Mouse (Mus musculus) stomach, postnatal 0 days (tissue): Measurements from ENCODE around the gene Nr1d1. TPM values are rescaled to one million over a fixed set of nuclear protein-coding genes. Genes with fewer than 3 reads are reported as not detected.

ENCODE experiments used
- ATAC-seq: fragments of 200-750 bp; cut with Nextera tagmentation; 2 replicates; pipeline ENCODE4 v1.8.0; 2017; ENCODE audit not compliant: low FRiP score, low TSS enrichment
- DNase-seq: peaks from one replicate; pipeline ENCODE4 v3.0.0-alpha.2; 2016; ENCODE audit warnings: low spot score
- H3K27ac ChIP-seq: fragments of 300-500 bp; sonication (generic); replicated peaks from 2 replicates; pipeline ENCODE4 v1.5.1; 2014; ENCODE audit warnings: mild to moderate bottlenecking, control low read depth
- H3K27me3 ChIP-seq: fragments of 300-500 bp; sonication (generic); 2 replicates; pipeline ENCODE4 v1.6.1; 2014; ENCODE audit warnings: low read length; ENCODE audit not compliant: control insufficient read depth, insufficient read depth
- H3K36me3 ChIP-seq: fragments of 300-500 bp; sonication (generic); 2 replicates; pipeline ENCODE4 v1.6.1; 2014; ENCODE audit warnings: low read length, mixed read lengths; ENCODE audit not compliant: control insufficient read depth, insufficient read depth
- H3K4me1 ChIP-seq: fragments of 300-500 bp; sonication (generic); replicated peaks from 2 replicates; pipeline ENCODE4 v1.6.1; 2014; ENCODE audit warnings: antibody characterized with exemption; ENCODE audit not compliant: control insufficient read depth, insufficient read depth
- H3K4me2 ChIP-seq: fragments of 300-500 bp; sonication (generic); replicated peaks from 2 replicates; pipeline ENCODE4 v1.6.1; 2014; ENCODE audit warnings: low read depth, mild to moderate bottlenecking, control low read depth, moderate library complexity
- H3K4me3 ChIP-seq: fragments of 300-500 bp; sonication (generic); 2 replicates; pipeline ENCODE4 v1.5.1; 2014; ENCODE audit warnings: low read depth, low read length, control low read depth
- H3K9ac ChIP-seq: fragments of 300-500 bp; sonication (generic); 2 replicates; pipeline ENCODE4 v1.6.1; 2014; ENCODE audit warnings: mild to moderate bottlenecking, low read length, control low read depth, mixed read lengths
- H3K9me3 ChIP-seq: fragments of 300-500 bp; sonication (generic); 2 replicates; pipeline ENCODE4 v1.6.1; 2016; ENCODE audit warnings: low read length; ENCODE audit not compliant: control insufficient read depth
- CTCF ChIP-seq: IDR thresholded peaks from 2 replicates; pipeline ENCODE4 v1.5.1; 2016; ENCODE audit warnings: antibody characterized with exemption, low read depth, mild to moderate bottlenecking, moderate library complexity
- EP300 ChIP-seq: optimal IDR thresholded peaks from 2 replicates; pipeline ENCODE3; 2016; ENCODE audit warnings: antibody characterized with exemption
- WGBS: fragments of 180-500 bp; shearing (Covaris S2); extraction: QIAGEN DNeasy Blood & Tissue Kit; methylation state at CpG from one replicate; pipeline ENCODE4 v1.1.7; 2014; 5-methylcytosine and 5-hydroxymethylcytosine counted together
- polyA plus RNA-seq: library from polyadenylated mRNA; unstranded; fragments of >200 nt; fragmentation: Nextera tagmentation; extraction: Ambion mirVana; gene quantifications from 2 replicates; pipeline ENCODE4 v1.2.1, GENCODE M21; 2015

Nr1d1 gene
- polyA plus RNA-seq, 1 experiment from 2014 or later = 7.9 TPM

GRCm38 (mm10) chr11:98721458-98722226 lies 53.5 kb downstream of the Nr1d1 start:
- TF ChIP-seq EP300 (no peak), CTCF (peak; percentile 78)
- Histone ChIP-seq H3K4me2 (no peak overlapping the region), H3K4me1 (no peaks in the 10 kb centered on the region; the same call in 1 of the 2 replicates), H3K27me3 (no peaks in the 10 kb centered on the region), H3K36me3 (peaks cover 9% of the 10 kb centered on the region; the same call in 1 of the 2 replicates), H3K27ac (peak overlapping the region; percentile 73), H3K9ac (peak overlapping the region; percentile 23; the same call in 1 of the 2 replicates), H3K9me3 (no peaks in the 10 kb centered on the region), H3K4me3 (no peak overlapping the region)
- peak; percentile 53; the same call in 1 of the 2 replicates for ATAC-seq
- DNase-seq = peak; percentile 57
- 46% methylated on average over 24 of the region's 24 CpGs for WGBS

- DNase-seq (peak; percentile 19), ATAC-seq (no peak)
- Histone ChIP-seq H3K36me3 (peaks cover 10% of the 10 kb centered on the region; the same call in 1 of the 2 replicates), H3K27me3 (no peaks in the 10 kb centered on the region), H3K4me1 (no peaks in the 10 kb centered on the region; the same call in 1 of the 2 replicates), H3K9me3 (no peaks in the 10 kb centered on the region), H3K27ac (peak overlapping the region; percentile 40; the same call in 1 of the 2 replicates), H3K9ac (no peak overlapping the region), H3K4me3 (no peak overlapping the region), H3K4me2 (no peak overlapping the region)
- no peak for TF ChIP-seq CTCF
- no peak for TF ChIP-seq EP300
- 41% methylated on average over 2 of the region's 2 CpGs for WGBS
Measured at GRCm38 (mm10) chr11:98720756-98721155, 54.4 kb downstream of the Nr1d1 start.

Other genes with a start within 250 kb of the Nr1d1 start
- gene Ikzf3, start 229.3 kb downstream of the Nr1d1 start, polyA plus RNA-seq = 0.15 and 0.19 TPM in 2 replicates
- gene Zpbp2, start 224.2 kb downstream of the Nr1d1 start, polyA plus RNA-seq = 0.10 and 0.16 TPM in 2 replicates
- gene Ormdl3, start 188.0 kb downstream of the Nr1d1 start, polyA plus RNA-seq = 31.1 TPM in 2 replicates
- not detected in 2 replicates for gene Lrrc3c, start 177.0 kb downstream of the Nr1d1 start, polyA plus RNA-seq
- 0.81 and 0.82 TPM in 2 replicates for gene Gm12355, start 149.7 kb downstream of the Nr1d1 start, polyA plus RNA-seq
- gene Gsdma3, start 149.0 kb downstream of the Nr1d1 start, polyA plus RNA-seq = not detected in 2 replicates
- gene Gsdma2, start 128.6 kb downstream of the Nr1d1 start, polyA plus RNA-seq = 81.0 and 91.9 TPM in 2 replicates
- gene Gsdma, start 111.0 kb downstream of the Nr1d1 start, polyA plus RNA-seq = 79.6 and 83.7 TPM in 2 replicates
- 120 and 122 TPM in 2 replicates for gene Psmd3, start 92.8 kb downstream of the Nr1d1 start, polyA plus RNA-seq
- gene Csf3, start 74.1 kb downstream of the Nr1d1 start, polyA plus RNA-seq = 0.08 and 0.11 TPM in 2 replicates
- 16.5 and 18.7 TPM in 2 replicates for gene Med24, start 45.9 kb downstream of the Nr1d1 start, polyA plus RNA-seq
- 24.0 and 24.5 TPM in 2 replicates for gene Thra, start 34.7 kb downstream of the Nr1d1 start, polyA plus RNA-seq
- gene Msl1, start 20.2 kb upstream of the Nr1d1 start, polyA plus RNA-seq = 11.3 and 13.8 TPM in 2 replicates
- 12.4 and 14.8 TPM in 2 replicates for gene Casc3, start 29.6 kb upstream of the Nr1d1 start, polyA plus RNA-seq
- gene Rapgefl1, start 61.5 kb upstream of the Nr1d1 start, polyA plus RNA-seq = 6.9 and 7.7 TPM in 2 replicates
- gene Wipf2, start 88.3 kb upstream of the Nr1d1 start, polyA plus RNA-seq = 4.9 and 5.3 TPM in 2 replicates
- 6.6 and 7.0 TPM in 2 replicates for gene Cdc6, start 132.5 kb upstream of the Nr1d1 start, polyA plus RNA-seq
- gene Rara, start 152.5 kb upstream of the Nr1d1 start, polyA plus RNA-seq = 20.1 and 25.9 TPM in 2 replicates
- 1.9 and 2.1 TPM in 2 replicates for gene Gjd3, start 207.7 kb upstream of the Nr1d1 start, polyA plus RNA-seq
- gene Top2a, start 248.9 kb upstream of the Nr1d1 start, polyA plus RNA-seq = 31.6 and 44.5 TPM in 2 replicates